Mouse (Mus musculus): ENCODE results near the gene Frem1.

- TF ChIP-seq CTCF (conservative IDR thresholded peaks at IDR 0.05; ENCODE audit: low read length) (no peak), NANOG (IDR thresholded peaks at IDR 0.05; ENCODE audit: borderline replicate concordance, low read length) (no peak), POU5F1 (IDR thresholded peaks at IDR 0.05; ENCODE audit: borderline replicate concordance, low read length) (no peak)
Observed at GRCm38 (mm10) chr4:83020759-83021555, 31.2 kb downstream of the Frem1 start.

All from E14TG2a.4 (cell line).